Mouse (Mus musculus): ENCODE measurements around the gene Mchr1.
A peak's percentile ranks its signal among the peaks of the same experiment; 100 is the strongest.

The Mchr1 gene

DNA sequence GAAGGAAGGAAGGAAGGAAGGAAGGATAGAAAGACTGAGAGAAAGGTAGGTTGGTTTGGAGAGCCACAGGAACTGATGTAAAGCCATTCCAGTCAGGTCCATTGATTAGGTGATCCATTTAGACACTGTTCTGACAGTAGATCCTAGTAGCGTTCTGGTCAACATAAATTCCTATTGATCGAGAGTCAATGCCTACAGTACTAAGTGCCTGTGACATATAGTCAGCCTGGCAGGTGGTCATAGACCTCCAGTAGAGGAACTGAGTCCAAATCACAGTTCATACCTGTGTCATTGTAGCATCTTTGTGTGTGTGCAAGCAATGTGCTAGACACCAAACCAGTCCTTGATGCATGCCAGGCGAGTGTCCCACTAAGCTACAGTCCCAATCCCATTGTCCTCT, 7.0 kb upstream of the Mchr1 start:
- no peak for DNase-seq

DNA sequence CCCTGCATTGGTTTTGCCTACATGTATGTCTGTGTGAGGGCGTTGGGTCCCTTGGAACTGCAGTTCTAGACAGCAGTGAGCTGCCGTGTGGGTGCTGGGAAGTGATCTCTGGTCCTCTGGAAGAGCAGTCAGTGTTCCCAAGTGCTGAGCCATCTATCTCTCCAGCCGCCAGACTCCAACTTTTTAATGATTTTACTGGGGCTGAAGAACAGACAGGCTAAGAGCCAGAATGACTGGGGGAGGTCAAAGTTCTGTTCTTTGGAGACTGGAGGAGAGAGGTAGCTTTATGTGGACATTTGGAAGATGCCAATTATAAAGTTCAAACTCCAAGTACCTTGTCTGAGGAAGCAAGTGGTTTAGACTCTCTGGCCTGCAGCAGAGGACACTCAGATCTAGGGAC, 5.5 kb upstream of the Mchr1 start:
- no peak for DNase-seq

DNA sequence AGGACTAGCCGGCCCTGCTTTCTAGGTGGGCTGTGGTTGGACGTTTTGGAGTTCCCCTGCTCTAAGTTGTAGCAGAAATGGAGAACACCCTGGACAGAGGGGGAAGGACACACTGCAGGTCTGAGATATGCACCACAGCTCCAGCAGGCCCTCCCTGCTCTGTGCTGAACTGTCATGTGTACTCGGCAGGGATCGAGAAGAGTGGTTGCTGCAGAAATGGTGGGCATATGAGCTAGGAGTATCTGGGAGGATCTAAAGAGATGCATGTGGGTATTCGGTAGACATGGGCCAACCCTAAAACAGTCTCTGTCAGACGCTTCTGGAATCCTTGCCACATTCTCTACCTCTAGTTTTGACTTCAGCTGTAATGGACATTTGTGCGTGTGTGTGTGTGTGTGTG, 4.0 kb upstream of the Mchr1 start:
- no peak for DNase-seq

DNA sequence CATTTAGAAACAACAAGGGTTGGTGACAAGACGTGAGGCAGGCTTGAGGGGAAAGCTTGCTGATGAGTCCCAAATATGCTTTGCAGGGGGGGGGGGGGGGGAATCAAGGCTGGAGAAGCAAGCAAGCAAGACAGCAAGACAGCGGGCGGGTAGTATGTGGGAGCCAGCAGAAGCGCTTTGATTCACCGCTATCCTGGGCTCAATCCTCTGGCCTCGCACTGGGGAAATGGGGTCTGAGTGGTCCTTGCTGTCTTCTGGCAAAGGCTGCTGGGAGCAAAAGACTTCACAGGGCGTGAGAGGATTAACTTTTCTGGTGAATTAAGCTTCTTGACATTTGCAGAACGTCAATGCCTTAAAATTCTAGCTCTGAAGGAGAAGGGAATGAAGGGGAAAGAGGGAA, 763 bp downstream of the Mchr1 start:
- DNase-seq, result no peak

DNA sequence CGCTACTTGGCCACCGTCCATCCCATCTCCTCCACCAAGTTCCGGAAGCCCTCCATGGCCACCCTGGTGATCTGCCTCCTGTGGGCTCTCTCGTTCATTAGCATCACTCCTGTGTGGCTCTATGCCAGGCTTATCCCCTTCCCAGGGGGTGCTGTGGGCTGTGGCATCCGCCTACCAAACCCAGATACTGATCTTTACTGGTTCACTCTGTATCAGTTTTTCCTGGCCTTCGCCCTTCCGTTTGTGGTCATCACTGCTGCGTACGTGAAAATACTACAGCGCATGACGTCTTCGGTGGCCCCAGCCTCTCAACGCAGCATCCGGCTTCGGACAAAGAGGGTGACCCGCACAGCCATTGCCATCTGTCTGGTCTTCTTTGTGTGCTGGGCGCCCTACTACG, 2.2 kb downstream of the Mchr1 start:
- DNase-seq, result no peak

DNA sequence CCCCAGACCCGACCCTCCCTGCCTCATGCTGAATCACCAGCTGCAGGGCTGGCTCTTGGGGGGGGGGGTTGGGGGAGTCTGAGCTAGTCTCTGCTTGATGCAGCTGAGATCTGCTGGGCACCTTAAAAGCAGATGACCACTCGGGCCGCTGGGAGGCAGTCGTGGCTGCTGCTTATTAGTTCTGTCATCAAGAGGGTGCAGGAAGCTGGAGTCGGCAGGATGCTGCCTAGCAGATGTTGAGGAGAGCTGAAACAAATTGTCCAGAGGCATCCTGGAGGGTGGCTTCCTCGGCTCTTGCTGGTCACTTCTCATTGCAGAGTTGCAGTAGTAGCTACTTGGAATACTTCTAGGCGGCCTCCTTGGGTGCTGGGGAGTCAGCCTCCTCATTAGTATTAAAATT, 4.0 kb downstream of the Mchr1 start:
- no peak for DNase-seq

DNA sequence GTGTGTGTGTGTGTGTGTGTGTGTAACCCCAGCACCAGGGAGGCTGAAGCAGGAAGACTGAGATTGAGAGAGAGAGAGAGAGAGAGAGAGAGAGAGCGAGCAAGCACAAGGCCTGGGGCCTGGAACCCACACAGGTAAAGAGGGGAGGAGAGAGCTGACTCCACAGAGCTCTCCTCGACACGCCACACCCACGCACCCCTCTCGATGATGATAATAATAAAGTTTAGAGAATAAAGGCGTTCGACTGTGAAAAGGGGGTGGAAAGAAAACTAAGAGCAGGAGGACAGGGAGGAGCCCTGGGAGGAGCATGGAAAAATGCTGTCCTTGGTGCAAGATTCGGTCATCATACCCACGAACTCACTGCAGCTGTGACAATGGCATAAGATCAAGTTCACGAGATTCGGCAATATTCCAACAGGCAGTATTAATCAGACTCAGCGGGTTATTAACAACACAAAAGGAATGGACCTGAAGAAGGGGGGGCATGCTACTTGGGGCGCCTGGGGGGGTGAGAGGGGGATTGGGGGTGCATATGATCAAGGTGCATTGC, 4.6 kb downstream of the Mchr1 start:
- DNase-seq, result no peak

DNA sequence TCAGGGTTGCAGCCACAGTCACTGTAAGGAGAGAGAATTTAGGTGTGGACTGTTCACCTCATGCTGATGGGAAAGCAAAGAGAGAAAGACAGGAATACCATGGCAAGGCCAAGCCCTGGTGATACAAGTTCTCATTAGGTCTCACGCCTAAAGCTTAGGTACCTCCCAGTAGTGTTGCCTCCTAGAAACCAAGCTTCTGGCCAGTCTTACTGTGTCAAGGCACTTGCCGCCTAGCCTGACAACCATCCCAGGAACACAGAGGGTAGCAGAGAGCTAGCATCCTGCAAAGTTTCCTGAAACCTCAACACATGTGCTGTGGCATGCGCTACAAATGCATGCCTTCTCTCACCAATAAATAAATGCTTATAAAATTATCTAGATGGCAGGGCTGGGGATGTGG, 11.6 kb downstream of the Mchr1 start:
- no peak for DNase-seq

DNA sequence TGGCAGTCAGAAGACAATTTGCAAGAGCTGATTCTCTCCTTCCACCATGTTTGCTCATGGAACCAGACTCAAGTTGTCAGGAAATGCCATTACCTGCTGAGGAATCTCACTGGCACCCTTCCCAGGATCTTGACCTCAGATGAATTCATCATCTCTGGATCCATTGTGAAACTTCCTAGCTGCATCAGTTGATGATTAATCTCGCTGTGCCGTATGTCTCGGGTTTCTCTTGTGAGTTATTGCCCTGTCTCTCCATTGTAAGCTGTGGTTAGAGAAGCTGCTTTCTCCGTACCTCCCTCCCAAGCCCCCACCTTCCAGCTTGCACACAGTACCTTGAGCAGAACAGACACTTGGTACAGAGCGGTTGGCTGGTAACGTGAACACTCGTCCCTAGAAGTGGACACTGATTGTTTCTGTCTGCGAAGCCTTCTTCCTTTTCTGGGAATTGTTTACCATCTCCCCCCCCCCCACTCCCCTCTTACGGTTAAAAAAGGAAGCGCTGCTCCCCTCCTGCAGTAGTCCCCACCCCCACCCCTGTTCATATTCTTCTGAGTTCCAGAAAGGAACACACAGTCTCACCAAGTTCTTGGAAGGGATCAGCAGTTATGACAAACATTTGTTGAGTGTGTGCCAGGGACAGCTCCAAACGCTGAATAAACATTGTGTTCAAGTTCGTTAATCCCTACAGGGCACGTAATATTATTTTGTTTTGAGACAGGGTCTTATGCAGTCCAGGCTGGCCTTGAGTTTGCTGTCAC, 12.5 kb downstream of the Mchr1 start:
- DNase-seq, result no peak

DNA sequence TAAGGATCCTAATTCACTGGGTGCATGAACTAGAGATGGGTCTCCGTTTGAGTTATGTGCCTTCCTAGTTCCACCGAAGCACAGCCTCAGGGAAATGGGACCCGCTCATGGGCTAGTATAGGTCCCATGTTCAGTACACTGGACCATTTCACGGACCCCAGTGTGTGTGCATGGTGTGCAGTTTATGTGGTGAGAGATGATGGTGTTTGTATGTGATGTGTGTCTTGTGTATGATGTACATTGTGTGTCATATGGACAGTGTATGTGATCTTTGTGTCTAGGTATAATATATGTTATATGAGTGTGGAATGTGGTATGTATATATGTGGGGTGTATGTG, 13.0 kb downstream of the Mchr1 start:
- no peak for DNase-seq

DNA sequence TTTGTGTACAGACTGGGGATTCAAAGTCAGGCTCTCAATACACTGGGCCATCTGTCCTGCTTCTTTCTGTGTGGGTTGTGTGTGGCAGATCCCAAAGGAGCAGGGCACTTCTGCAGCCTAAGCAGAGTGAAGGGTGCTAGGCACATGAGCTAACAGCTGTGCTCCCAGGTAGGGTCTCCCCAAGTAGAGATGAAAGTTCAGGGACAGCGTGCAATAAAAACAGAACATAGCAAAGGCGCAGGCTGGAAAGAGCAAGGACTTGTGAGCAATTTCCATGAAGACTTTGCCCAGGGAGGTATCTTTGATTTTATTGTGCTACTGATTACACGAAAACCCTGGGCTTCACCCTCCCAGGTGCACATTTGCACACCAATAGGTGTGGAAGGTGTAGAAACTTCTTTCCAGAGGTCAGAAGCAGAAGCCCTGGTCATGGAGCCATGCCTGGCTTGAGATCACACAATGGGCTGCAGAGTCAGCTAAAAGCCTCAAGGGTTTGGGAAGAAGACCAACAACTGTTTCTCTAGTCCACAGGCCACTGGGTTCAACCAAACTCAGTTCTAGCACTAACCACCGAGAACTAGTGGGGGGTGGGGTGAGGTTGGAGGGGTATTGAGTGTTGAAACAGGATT, 13.8 kb downstream of the Mchr1 start:
- no peak for DNase-seq

DNA sequence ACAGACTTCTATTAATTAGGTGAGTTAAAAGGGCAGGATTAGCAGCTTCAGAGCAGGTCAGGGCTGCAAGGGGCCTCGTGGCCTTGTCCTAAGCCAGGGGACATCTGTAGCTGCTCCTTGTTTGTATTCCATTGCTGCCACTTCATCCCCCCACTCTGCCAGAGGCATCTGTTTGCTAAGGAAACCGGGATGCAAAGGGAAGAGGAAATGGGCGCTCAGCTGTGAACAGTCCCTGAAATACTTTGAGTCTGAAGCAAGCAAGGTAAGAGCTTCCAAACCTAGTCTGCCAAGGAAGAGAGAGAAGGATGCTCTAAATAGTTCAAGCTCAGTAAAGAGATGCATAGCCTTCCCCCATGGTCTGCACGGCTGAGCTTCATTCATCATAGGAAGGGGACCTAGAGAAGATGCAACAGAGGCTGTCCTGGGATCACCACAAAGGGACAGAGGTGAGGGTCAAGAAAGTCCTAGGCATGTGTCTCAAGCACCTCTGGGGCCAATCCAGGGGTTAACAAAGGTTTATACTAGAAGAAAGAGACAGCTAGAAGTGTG, 17.4 kb downstream of the Mchr1 start:
- no peak for DNase-seq

DNA sequence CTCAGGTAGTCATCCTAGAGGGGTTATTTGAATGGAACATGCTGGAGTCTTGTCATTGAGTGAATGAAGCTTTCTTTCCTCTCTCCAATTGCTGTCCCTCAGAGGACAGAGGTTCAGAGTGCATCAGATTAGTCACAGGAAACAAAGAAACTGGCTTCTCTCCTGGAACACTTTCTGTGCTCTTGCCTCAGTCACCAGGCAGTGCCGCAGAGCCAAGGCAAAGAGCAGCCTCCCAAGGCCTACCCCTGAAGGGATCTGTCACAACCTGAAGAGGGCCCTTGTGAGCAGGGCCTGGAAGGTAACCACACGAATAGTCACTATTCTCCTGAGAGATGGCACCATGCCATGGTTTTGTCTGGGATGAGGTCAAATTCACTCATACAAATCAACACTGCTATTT, 18.3 kb downstream of the Mchr1 start:
- no peak for DNase-seq

DNA sequence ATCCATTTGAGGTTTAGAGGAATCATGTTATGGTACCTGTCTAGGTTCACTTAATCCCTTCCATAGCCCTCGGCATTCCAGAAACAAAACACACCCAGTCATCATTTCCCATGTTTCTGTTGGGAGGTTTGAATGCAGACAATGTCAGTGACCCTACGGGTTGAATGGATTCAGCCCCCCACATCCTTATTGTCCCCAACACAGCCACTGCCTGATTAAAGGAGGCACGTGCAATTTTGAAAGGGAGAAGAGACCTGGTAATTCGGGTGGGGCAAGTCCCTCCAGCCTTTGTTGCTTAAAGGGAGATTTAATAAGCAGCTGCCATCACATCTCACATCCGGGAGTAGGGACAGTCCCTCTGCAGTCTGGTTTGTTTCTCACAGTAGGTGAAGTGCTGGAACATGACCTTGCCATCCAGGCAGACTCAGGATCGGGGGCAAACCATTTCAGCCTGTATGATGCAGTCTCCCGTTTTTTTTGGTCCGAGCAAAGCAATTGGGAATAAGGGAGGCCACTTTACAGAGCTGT, 18.9 kb downstream of the Mchr1 start:
- no peak for DNase-seq

DNA sequence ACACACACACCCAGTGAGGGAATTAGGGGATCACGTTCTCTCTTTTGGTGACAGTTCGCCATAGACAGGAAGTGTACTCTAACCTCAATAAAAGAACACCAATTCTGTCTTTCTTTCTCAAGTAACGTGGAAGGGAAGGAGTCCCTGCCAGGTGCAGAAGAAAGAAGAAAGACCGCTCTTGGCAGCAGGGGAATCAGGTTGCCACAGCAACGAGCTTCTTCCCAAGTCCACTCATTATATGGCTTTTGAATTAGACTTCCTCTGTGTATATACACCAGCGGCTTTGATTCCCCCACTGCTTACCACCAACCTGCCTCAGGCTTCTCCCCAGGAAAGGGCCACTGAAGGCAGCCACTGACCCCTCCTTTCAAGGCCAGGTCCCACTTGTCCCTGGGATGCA, 19.8 kb downstream of the Mchr1 start:
- DNase-seq, result no peak

DNA sequence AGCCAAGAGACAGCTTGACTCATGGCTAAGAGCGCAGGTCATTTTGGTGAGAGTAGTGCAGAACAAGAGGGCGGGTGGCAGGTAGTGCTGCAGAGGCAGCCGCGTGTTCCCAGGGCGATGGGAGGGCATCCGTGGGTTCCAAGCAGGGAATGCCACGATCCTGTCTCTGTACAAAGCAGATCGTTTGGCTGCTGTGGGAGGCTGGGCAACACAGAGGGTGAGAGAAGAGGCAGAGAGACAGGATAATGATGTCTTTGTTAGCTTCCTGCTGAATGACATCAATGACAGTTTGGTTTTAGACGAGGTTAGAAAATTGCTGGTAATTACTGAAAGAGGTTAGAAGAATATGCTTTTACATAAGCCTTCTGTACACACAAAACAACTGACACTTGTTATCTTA, 23.0 kb downstream of the Mchr1 start:
- DNase-seq, result no peak

DNA sequence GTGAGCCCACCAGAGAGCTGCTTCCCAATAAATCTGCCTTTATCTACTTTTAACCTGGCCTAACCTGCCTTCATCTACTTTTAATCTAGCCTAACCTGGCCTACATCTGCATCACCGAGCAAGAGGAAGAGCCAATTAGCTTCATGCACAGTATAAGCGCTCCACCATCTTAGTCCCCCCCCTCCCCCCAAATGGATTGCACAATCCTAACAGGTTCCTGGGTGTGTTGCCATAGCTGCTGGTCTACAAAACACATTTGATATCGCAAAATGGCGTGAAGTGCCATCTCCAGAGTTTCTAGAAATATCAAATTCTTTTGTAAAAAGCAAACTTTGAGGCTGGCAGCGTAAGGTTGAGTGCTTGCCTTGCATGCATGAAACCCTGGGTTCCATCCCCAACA, 24.0 kb downstream of the Mchr1 start:
- DNase-seq, result no peak

DNA sequence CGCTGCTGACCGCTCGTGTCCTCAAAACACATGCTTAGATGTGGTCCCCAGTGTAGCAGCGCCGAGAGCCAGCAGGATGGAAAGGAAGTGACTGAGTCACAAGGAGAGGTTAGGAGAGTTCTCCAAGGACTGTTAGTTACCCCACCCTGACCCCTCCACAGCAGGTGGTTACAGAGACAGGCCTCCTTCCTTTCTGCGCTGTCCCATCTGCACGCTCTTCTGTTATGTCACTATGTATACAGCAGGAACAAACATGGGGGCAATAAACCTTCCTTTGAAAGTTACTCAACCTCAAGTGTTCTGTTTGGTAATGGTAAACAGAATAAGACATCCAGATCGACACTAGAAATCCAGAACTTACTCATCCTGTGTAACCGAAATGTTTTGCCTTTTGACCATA, 24.9 kb downstream of the Mchr1 start:
- DNase-seq, result no peak

DNA sequence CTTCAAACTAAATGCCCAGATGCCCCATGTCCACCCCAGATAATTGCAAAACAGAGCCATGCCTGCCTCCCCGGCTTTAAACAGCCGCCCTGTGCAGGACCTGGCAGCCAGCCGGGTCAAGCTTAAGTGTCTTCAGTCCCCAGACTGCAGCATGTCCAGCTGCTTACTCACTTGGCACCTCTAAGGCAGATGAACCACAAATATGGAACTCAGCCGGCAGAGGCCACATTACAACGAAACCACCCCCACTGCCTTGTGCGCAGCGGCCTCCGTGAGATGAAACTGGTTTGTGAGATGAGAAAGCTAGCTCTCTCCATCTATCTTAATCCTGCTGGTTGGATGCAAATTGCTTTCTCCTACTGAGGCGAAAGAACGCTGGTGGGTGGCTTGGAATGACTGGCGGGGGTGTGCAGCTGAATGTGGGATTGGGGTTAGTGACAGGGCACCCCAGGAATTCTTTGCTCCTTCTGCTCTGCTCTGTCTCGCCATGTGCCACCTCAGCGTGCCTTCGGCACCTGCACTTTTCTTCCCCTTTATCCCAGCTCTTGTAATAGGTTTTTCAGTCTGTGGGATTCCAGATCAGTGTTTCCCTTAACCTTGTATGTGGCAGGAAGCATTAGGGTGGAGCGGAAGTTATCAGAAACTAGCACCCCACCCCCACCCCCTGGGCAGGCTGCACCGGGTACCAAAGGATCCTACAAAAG, 29.2 kb downstream of the Mchr1 start:
- no peak for DNase-seq

DNA sequence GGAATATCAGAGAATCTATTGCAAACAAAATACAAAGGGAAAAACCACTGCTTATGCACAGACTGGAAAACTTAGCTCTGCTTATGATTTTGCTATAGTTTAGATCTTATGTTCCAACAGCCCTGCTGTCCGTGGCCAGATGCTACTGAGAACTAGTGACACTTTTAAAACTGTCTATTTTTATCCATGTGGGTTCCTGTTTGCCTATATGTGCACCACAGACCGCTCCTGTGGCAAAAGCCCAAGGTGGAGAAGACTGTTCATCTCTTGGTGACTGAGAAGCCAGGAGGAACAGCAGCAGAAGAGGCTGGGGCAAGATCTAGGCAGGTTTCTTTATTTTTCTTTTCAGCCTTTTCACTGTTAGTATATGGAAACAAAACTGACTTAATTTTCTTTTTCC, 32.1 kb downstream of the Mchr1 start:
- DNase-seq, result no peak

DNA sequence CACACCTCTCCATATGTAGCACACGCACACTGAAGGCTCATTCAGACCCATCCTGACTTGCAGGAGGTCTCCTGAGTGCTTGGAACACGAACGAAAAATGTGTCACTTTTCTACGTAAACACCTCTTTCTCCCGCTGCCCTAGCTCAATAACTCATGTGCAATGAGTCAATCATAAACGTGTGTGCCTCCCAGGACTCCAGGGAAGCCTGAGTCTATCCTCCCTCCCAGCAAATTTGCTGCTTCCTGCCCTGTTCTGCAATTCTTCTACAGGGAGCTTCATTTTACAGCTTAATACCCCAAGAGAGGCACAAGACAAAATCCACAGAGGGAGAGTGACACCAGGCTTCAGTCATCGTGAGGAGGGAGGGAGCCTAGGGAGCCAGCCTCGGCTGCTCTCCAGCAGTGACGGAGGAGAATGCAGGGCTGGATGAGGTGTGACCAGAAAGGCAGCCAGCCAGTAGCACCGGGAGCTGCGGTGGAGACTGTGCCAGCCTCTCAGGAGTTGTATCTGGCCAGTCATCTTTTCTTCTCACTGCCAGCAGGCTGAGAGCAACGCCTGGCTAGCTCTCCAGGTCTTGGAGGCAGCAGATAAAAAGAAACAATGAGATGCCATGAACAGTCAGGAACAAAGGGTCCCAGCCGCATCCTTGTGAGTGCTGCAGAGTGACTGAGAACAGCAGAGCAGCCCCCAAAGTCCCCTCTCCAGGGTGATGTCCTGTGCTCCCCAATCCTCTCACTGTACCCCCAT, 37.2 kb downstream of the Mchr1 start:
- peak; percentile 84 for DNase-seq

DNA sequence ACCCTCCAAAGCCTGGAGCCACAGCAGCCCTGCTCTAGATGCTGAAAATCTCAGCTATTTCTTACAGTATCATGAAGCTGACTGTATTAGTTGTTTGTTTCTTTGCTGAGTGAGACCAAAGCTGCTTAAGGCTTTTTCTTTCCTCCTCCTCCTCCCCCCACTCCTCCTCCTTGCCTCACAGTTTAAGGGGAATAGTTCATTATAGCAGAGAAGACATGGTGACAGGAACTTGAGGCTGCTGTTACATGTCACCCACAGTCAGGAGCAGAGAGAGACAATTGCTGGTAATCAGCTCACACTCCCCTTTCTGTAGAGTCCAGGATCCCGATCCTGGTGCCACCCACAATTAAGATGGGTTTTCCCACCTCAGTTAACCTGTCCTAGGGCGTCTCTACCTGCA, 38.1 kb downstream of the Mchr1 start:
- no peak for DNase-seq

DNA sequence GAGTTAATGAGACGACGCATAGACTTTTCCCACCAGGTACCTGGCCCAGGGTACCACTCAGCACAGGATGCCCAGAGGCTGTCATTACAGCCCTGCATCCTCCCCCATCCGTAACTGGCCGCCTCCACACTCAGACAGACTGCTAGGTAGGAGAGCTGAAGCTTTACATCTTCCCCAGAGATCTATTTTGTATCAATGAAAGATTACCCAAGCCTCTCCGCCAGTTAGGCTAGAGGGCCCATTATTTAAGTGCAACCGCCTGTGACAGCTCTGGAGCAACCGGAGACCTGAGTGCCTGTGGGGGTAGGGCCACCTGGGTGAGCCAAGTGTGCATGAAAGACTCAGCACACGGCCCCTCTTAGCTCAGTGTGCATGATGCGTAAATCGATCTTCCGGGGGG, 42.6 kb downstream of the Mchr1 start:
- no peak for DNase-seq
